Mouse (Mus musculus) adrenal gland (tissue): ENCODE measurements around the gene Ubl4a.

Experiments used
- microRNA-seq, 2 experiments: library from miRNA; unstranded; fragments of <30 nt; microRNA quantifications; one replicate each; pipeline ENCODE4; 2019

The Ubl4a gene

Small RNA genes lying within 50 kb of the gene (microRNA-seq; reads per million reads assigned to microRNA genes)
- gene Mir7092 = 0 to 0.12 reads per million in 2 experiments
